Mouse (Mus musculus) macrophage (primary cell): Measurements from ENCODE around the gene Cavin2. TPM values are rescaled to one million over a fixed set of nuclear protein-coding genes. Genes with fewer than 3 reads are reported as not detected.

ENCODE experiments used
- H3K27ac ChIP-seq: fragments of 350-480 bp; formaldehyde crosslinking; 2 replicates; pipeline ENCODE4 v1.9.0; 2021
- H3K36me3 ChIP-seq: fragments of 350-480 bp; formaldehyde crosslinking; 2 replicates; pipeline ENCODE4 v1.9.0; 2021; ENCODE audit errors: inconsistent target
- H3K4me3 ChIP-seq: fragments of 350-480 bp; formaldehyde crosslinking; 2 replicates; pipeline ENCODE4 v1.9.0; 2021; ENCODE audit errors: inconsistent target
- H3K79me2 ChIP-seq: fragments of 350-480 bp; formaldehyde crosslinking; 2 replicates; pipeline ENCODE4 v1.9.0; 2021; ENCODE audit errors: inconsistent target
- WGBS: methylation state at CpG from one replicate; pipeline ENCODE4 v1.1.7; 2026; ENCODE audit warnings: inconsistent platforms; ENCODE audit not compliant: missing documents; 5-methylcytosine and 5-hydroxymethylcytosine counted together
- polyA plus RNA-seq: library from polyadenylated mRNA; stranded (reverse); fragments of 250-400 nt; gene quantifications from 3 replicates; pipeline ENCODE4 v1.2.4, GENCODE M21; 2018; ENCODE audit warnings: inconsistent platforms
- total RNA-seq, 78 experiments: library from RNA; depleted of rRNA; stranded (reverse); fragments of 250-400 nt; gene quantifications; 1 replicate in 9 of 78; 2 replicates in 24 of 78; 3 replicates in 43 of 78; 4 replicates in 2 of 78; pipeline ENCODE4 v1.2.4; 2018; ENCODE audit warnings: inconsistent platforms in 56 of 78

The Cavin2 gene
- total RNA-seq (2018; cell fraction: chromatin; rRNA removed) = 1 to 10 TPM in 1 of 26 experiments, under 1 TPM in 5, not detected in 20; 0.25 to 5.9 (median 0.66) TPM
- total RNA-seq (2018; cell fraction: cytosol; rRNA removed) = under 1 TPM in 15 of 26 experiments, not detected in 11; 0.04 to 0.22 (median 0.09) TPM
- 1 to 10 TPM in 1 of 26 experiments, under 1 TPM in 5, not detected in 20; 0.16 to 1.1 (median 0.21) TPM for total RNA-seq (2018; cell fraction: nucleus; rRNA removed)
- 0.07 to 0.43 TPM in 2 of 3 replicates, not detected in the other for polyA plus RNA-seq

GRCm38 (mm10) chr1:51288755-51289619 lies at the start of gene Cavin2:
Gene Cavin2, plus strand, starts transcription at chr1:51289126.
- no peaks in the 10 kb centered on the region for H3K36me3 ChIP-seq
- 46% methylated on average over 17 of the region's 17 CpGs for WGBS
- H3K4me3 ChIP-seq = no peak within 1 kb of the TSS
- H3K27ac ChIP-seq = no peak within 1 kb of the TSS
- no peaks in the 10 kb centered on the region for H3K79me2 ChIP-seq

GRCm38 (mm10) chr1:51241311-51241986 lies 47.5 kb upstream of the Cavin2 start:
- Histone ChIP-seq H3K4me3 (no peak overlapping the region), H3K36me3 (no peaks in the 10 kb centered on the region), H3K27ac (no peak overlapping the region), H3K79me2 (no peaks in the 10 kb centered on the region)
- WGBS = 85% methylated on average over 3 of the region's 3 CpGs

GRCm38 (mm10) chr1:51243294-51243693 lies 45.6 kb upstream of the Cavin2 start:
- 82% methylated on average over 3 of the region's 3 CpGs for WGBS

GRCm38 (mm10) chr1:51243869-51244268 lies 45.1 kb upstream of the Cavin2 start:
- Histone ChIP-seq H3K4me3 (no peak overlapping the region), H3K27ac (no peak overlapping the region), H3K79me2 (no peaks in the 10 kb centered on the region), H3K36me3 (no peaks in the 10 kb centered on the region)
- 90% methylated on average over 3 of the region's 3 CpGs for WGBS

More at GRCm38 (mm10) chr1:51243294-51243693, 45.6 kb upstream of the Cavin2 start:
- H3K27ac ChIP-seq = no peak overlapping the region
- no peak overlapping the region for H3K4me3 ChIP-seq
- no peaks in the 10 kb centered on the region for H3K79me2 ChIP-seq
- H3K36me3 ChIP-seq = no peaks in the 10 kb centered on the region

- Histone ChIP-seq H3K4me3 (no peak overlapping the region), H3K27ac (no peak overlapping the region), H3K36me3 (no peaks in the 10 kb centered on the region), H3K79me2 (no peaks in the 10 kb centered on the region)
- 35% methylated on average over 3 of the region's 3 CpGs for WGBS
Measured at GRCm38 (mm10) chr1:51245381-51245780, 43.5 kb upstream of the Cavin2 start.

- no peak overlapping the region for H3K4me3 ChIP-seq
- H3K36me3 ChIP-seq = no peaks in the 10 kb centered on the region
- no peaks in the 10 kb centered on the region for H3K79me2 ChIP-seq
- 88% methylated on average over 5 of the region's 5 CpGs for WGBS
- no peak overlapping the region for H3K27ac ChIP-seq
Measured at GRCm38 (mm10) chr1:51250302-51250701, 38.6 kb upstream of the Cavin2 start.

GRCm38 (mm10) chr1:51265118-51265800 lies 23.7 kb upstream of the Cavin2 start:
- H3K36me3 ChIP-seq = no peaks in the 10 kb centered on the region
- no peak overlapping the region for H3K4me3 ChIP-seq
- H3K27ac ChIP-seq = no peak overlapping the region
- WGBS = 65% methylated on average over 5 of the region's 5 CpGs
- no peaks in the 10 kb centered on the region for H3K79me2 ChIP-seq

- Histone ChIP-seq H3K27ac (no peak overlapping the region), H3K79me2 (no peaks in the 10 kb centered on the region), H3K36me3 (no peaks in the 10 kb centered on the region), H3K4me3 (no peak overlapping the region)
- 86% methylated on average over 2 of the region's 2 CpGs for WGBS
Measured at GRCm38 (mm10) chr1:51265926-51266325, 23.0 kb upstream of the Cavin2 start.

GRCm38 (mm10) chr1:51267125-51267524 lies 21.8 kb upstream of the Cavin2 start:
- no peaks in the 10 kb centered on the region for H3K36me3 ChIP-seq
- no peak overlapping the region for H3K4me3 ChIP-seq
- 90% methylated on average over 5 of the region's 5 CpGs for WGBS
- H3K27ac ChIP-seq = no peak overlapping the region
- H3K79me2 ChIP-seq = no peaks in the 10 kb centered on the region

- H3K4me3 ChIP-seq = no peak overlapping the region
- WGBS = 100% methylated on average over 2 of the region's 2 CpGs
- no peaks in the 10 kb centered on the region for H3K79me2 ChIP-seq
- no peaks in the 10 kb centered on the region for H3K36me3 ChIP-seq
- H3K27ac ChIP-seq = no peak overlapping the region
Measured at GRCm38 (mm10) chr1:51268225-51268624, 20.7 kb upstream of the Cavin2 start.

GRCm38 (mm10) chr1:51270196-51270935 lies 18.6 kb upstream of the Cavin2 start:
- 85% methylated on average over 5 of the region's 5 CpGs for WGBS
- H3K36me3 ChIP-seq = no peaks in the 10 kb centered on the region
- H3K27ac ChIP-seq = no peak overlapping the region
- H3K4me3 ChIP-seq = no peak overlapping the region
- H3K79me2 ChIP-seq = no peaks in the 10 kb centered on the region

- H3K79me2 ChIP-seq = no peaks in the 10 kb centered on the region
- H3K4me3 ChIP-seq = no peak overlapping the region
- WGBS = 86% methylated on average over 4 of the region's 4 CpGs
- H3K36me3 ChIP-seq = no peaks in the 10 kb centered on the region
- no peak overlapping the region for H3K27ac ChIP-seq
Measured at GRCm38 (mm10) chr1:51271845-51272244, 17.1 kb upstream of the Cavin2 start.

- WGBS = 90% methylated on average over 4 of the region's 4 CpGs
- no peaks in the 10 kb centered on the region for H3K79me2 ChIP-seq
- H3K36me3 ChIP-seq = no peaks in the 10 kb centered on the region
- H3K27ac ChIP-seq = no peak overlapping the region
- no peak overlapping the region for H3K4me3 ChIP-seq
Measured at GRCm38 (mm10) chr1:51272583-51273201, 16.2 kb upstream of the Cavin2 start.
